Mouse (Mus musculus): ENCODE results near the gene Gja8. TPM values are rescaled to one million over a fixed set of nuclear protein-coding genes. Genes with fewer than 3 reads are reported as not detected.
A peak's percentile ranks its signal among the peaks of the same experiment; 100 is the strongest.

Gja8 gene
- not detected for polyA plus RNA-seq (2017; shearing (Covaris generic))

- no peak for ATAC-seq
These were observed at the start of gene Gja8 for GRCm38 (mm10) chr3:96925920-96926319. Gene Gja8 (minus strand): TSS chr3:96926020.

GRCm38 (mm10) chr3:96974467-96974866 lies 48.6 kb upstream of the Gja8 start:
- ATAC-seq, result no peak

- ATAC-seq, result no peak
These were observed 45.2 kb upstream of the Gja8 start for GRCm38 (mm10) chr3:96970986-96971385.

- ATAC-seq, result no peak
These were observed 37.5 kb upstream of the Gja8 start for GRCm38 (mm10) chr3:96963088-96964034.

GRCm38 (mm10) chr3:96960597-96960996 lies 34.8 kb upstream of the Gja8 start:
- ATAC-seq, result no peak

GRCm38 (mm10) chr3:96953489-96954233 lies 27.8 kb upstream of the Gja8 start:
- ATAC-seq, result no peak

GRCm38 (mm10) chr3:96942706-96943105 lies 16.9 kb upstream of the Gja8 start:
- ATAC-seq, result no peak

- peak; percentile 72 for ATAC-seq
These were observed 12.9 kb upstream of the Gja8 start for GRCm38 (mm10) chr3:96938738-96939137.

GRCm38 (mm10) chr3:96937606-96938005 lies 11.8 kb upstream of the Gja8 start:
- ATAC-seq, result no peak

- ATAC-seq, result peak; percentile 62
These were observed 10.4 kb upstream of the Gja8 start for GRCm38 (mm10) chr3:96936241-96936640.

- ATAC-seq, result no peak
These were observed 5.5 kb upstream of the Gja8 start for GRCm38 (mm10) chr3:96931261-96931681.

- no peak for ATAC-seq
These were observed 1.2 kb downstream of the Gja8 start for GRCm38 (mm10) chr3:96924631-96925030.

GRCm38 (mm10) chr3:96920991-96921390 lies 4.8 kb downstream of the Gja8 start:
- ATAC-seq, result no peak

- ATAC-seq, result no peak
These were observed 20.2 kb downstream of the Gja8 start for GRCm38 (mm10) chr3:96905592-96905991.

GRCm38 (mm10) chr3:96904851-96905541 lies 20.8 kb downstream of the Gja8 start, which contains the start of gene Gpr89:
Gene Gpr89 (minus strand): TSS chr3:96905346.
- peak; percentile 97 for ATAC-seq

- ATAC-seq, result no peak
These were observed 21.4 kb downstream of the Gja8 start, which contains the start of gene Gja5 for GRCm38 (mm10) chr3:96904393-96904792. Gene Gja5 (plus strand): TSS chr3:96904693.

GRCm38 (mm10) chr3:96902336-96902999 lies 23.4 kb downstream of the Gja8 start:
- no peak for ATAC-seq

- peak; percentile 27 for ATAC-seq
These were observed 42.1 kb downstream of the Gja8 start for GRCm38 (mm10) chr3:96883690-96884089.

GRCm38 (mm10) chr3:96882061-96882849 lies 43.6 kb downstream of the Gja8 start:
- peak; percentile 63 for ATAC-seq

- ATAC-seq, result peak; percentile 62
These were observed 44.3 kb downstream of the Gja8 start for GRCm38 (mm10) chr3:96881557-96881956.

GRCm38 (mm10) chr3:96880385-96880784 lies 45.4 kb downstream of the Gja8 start:
- ATAC-seq, result no peak

Measured in CD4-positive, CD25-positive, alpha-beta regulatory T cell, adult 4 months (primary cell).